Mouse (Mus musculus) liver, embryonic 14.5 days (tissue): ENCODE results near the gene Gm13090.

ENCODE experiments used
- CTCF ChIP-seq: IDR thresholded peaks from 2 replicates; pipeline ENCODE4 v1.5.1; 2016; ENCODE audit warnings: antibody characterized with exemption, low read depth, control low read depth
- EP300 ChIP-seq: IDR thresholded peaks from 2 replicates; pipeline ENCODE4 v1.6.1; 2016; ENCODE audit warnings: antibody characterized with exemption, low read depth

- TF ChIP-seq CTCF = no peak
- no peak for TF ChIP-seq EP300
Observed at GRCm38 (mm10) chr4:151051162-151051561, 38.2 kb upstream of the Gm13090 start.
